Mouse (Mus musculus) cerebellum, adult 8-10 months (tissue): ENCODE measurements around the gene Rnf157.
A peak's percentile ranks its signal among the peaks of the same experiment; 100 is the strongest.

Source experiments
- DNase-seq: peaks from one replicate; pipeline ENCODE4 v3.0.0; 2022

Gene Rnf157

GRCm38 (mm10) chr11:116376945-116377661 lies 35.7 kb downstream of the Rnf157 start:
- no peak for DNase-seq

DNA sequence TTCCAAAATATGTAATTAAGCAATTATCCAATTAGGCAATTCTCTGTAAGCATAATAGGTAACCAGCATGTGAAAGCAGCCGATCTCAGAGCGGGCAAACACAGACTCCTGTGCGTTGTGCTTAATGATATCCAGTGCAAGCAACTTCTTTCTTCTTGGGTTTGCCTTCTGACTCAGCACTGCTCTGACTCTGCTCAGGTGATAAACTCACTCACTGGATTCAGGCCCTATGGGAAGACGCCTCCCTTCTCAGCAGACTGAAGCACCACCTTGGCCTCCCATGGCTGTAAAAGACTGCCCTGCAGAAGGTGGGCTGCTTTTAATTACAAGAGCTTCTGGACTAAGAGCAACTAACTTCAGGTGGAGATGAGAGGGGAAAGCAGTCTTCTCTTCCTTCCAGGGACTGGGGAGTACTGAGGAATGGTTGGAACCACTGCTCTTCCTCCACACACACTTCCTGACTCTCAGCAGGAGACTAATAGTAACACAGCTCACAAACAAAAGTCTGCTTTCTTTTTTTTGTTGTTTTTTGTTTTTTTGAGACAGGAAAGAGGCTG lies 40.9 kb downstream of the Rnf157 start:
- DNase-seq: no peak

GRCm38 (mm10) chr11:116369633-116370032 lies 43.2 kb downstream of the Rnf157 start:
- no peak for DNase-seq

DNA sequence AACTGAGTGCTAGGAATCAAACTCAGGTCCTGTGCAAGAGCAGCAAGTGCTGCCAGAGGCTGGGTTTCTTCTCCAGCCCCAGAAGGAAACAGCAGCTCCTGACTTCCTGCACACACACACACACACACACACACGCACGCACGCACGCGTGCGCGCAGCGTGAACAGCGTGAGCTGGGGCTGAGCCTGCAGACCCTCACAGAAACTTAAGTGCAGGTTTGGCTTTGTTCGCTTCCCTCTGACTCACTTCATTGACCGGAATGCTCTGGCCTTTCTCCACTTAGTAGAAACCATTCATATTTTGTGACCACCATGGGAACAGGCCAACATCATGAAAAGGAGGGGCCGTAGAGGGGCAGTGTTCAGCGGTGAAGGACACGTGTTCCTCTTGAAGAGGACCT lies 43.8 kb downstream of the Rnf157 start:
- no peak for DNase-seq

- DNase-seq: peak; percentile 82
Observed at GRCm38 (mm10) chr11:116368116-116368515, 44.7 kb downstream of the Rnf157 start.

DNA sequence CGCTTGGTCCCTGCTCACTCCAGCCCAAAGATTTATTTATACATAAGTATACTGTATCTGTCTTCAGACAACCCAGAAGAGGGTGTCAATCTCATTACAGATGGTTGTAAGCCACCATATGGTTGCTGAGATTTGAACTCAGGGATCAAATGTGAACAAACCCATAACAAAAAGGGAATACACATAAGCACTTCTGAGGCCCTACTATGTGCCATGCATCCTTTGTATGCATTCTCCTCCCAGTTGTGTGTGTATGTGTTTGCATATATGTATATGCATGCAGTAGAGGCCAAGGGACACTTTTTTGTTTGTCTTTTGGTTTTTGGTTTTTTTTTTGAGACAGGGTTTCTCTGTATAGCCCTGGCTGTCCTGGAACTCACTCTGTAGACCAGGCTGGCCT lies 46.2 kb downstream of the Rnf157 start:
- DNase-seq: no peak

DNA sequence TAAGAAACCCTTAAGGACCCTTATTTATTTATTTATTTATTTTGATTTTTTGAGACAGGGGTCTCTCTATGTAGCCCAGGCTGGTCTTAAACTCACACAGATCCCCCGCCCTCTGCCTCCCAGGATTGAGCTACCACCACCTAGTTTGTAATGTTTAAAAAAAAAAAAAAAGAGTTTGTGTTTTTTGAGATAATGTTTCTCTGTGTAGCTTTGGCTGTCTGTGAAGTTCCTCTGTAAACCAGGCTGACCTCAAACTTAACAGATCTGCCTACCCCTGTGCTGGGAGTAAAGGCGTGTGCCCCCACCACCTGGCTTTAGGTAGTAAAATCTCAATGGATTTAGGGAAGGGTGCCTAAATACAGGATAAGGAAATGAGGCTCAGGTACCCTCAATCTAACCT lies 46.7 kb downstream of the Rnf157 start:
- no peak for DNase-seq

- no peak for DNase-seq
Observed at GRCm38 (mm10) chr11:116365432-116365831, 47.4 kb downstream of the Rnf157 start.

DNA sequence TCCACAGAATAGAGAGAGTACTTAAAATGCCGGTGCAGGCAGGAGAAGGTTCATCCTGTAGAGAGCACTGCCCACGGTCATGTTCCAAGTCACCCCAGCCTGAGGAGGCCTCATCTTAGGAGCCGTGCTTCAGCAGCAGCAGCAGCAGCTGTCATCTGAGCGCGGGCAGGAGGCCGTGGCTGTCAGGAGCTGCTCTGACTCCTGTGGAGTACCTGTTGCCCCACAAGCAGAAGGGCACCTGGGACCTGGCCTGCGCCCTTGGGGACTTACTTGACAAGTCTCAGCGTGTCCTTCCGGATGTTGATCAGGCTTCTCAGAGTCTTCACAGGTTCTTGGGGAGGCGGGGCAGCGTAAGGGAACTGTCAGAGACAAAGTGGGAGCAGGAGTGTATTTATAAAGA lies 50.8 kb downstream of the Rnf157 start:
- DNase-seq: no peak

DNA sequence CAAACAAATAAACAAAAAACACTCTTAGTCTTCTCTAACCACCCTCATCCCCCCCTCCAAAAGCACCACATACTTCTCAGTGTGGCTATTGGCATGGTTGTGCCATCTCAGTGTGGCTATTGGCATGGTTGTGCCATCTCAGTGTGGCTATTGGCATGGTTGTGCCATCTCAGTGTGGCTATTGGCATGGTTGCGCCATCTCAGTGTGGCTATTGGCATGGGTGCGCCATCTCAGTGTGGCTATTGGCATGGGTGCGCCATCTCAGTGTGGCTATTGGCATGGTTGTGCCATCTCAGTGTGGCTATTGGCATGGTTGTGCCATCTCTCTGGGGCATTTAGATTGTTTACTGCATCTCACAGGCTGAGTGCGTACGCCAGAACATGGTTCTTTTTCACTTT lies 51.9 kb downstream of the Rnf157 start:
- peak; percentile 21 for DNase-seq

DNA sequence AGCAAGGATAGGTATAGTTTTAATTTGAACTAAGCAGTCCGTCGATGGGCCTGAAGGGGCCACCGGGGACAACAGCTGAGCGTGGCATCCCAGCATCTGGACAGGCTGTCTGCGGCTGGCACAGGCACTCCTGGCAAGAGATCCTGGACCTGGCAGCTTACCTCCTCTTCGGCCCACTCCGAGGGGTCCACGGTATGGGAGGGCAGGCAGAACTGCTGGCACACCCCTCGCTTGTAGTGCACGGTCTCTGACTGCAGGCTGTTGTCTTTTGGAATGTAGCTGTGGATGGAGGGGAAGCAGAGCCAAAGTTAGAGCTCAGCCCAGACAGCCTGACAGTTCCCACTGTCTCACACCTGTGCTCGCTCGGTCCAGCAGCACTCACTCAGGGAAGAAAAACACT lies 53.2 kb downstream of the Rnf157 start:
- no peak for DNase-seq

GRCm38 (mm10) chr11:116358926-116359637 lies 53.8 kb downstream of the Rnf157 start:
- no peak for DNase-seq

- DNase-seq: no peak
Observed at GRCm38 (mm10) chr11:116354521-116354920, 58.3 kb downstream of the Rnf157 start.

GRCm38 (mm10) chr11:116353535-116353934 lies 59.3 kb downstream of the Rnf157 start:
- no peak for DNase-seq

DNA sequence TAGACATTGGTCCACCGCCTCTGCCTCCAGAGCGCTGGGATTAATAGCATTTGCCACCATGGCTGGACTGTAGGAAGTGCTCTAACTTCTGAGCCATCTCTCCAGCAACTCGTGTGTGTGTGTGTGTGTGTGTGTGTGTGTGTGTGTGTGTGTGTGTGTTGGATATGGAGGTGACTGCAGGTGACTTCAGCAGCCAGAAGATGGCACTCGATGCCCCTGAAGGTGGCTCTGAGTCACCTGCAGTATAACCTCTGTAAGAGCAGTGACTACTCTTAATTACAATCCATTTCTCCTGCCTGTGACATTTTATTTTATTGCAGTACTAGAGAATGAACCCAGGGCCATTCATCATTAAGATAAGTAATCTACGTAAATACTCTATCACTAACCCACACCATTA lies 61.5 kb downstream of the Rnf157 start:
- no peak for DNase-seq

- no peak for DNase-seq
Observed at GRCm38 (mm10) chr11:116347955-116348354, 64.9 kb downstream of the Rnf157 start.

DNA sequence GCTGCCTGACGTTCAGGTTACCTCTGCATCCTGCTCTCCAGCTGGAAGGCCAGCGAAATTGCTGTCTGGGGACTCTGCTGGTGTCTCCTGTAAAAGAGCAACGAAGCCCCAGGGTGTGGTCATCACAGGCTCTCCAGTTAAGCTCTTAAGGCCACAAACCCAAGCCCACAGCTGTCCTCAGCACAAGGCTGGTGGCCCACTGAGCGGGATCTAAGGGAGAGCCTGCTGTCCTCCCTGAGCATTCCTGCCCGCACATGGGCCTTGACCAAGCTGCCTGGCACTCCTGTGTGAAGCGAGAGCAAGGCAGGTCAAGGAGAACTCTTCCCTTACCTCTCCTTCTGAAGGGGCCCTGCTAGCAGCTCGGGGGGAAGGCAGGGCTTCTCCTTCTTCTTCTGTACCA lies 65.8 kb downstream of the Rnf157 start:
- DNase-seq: no peak

DNA sequence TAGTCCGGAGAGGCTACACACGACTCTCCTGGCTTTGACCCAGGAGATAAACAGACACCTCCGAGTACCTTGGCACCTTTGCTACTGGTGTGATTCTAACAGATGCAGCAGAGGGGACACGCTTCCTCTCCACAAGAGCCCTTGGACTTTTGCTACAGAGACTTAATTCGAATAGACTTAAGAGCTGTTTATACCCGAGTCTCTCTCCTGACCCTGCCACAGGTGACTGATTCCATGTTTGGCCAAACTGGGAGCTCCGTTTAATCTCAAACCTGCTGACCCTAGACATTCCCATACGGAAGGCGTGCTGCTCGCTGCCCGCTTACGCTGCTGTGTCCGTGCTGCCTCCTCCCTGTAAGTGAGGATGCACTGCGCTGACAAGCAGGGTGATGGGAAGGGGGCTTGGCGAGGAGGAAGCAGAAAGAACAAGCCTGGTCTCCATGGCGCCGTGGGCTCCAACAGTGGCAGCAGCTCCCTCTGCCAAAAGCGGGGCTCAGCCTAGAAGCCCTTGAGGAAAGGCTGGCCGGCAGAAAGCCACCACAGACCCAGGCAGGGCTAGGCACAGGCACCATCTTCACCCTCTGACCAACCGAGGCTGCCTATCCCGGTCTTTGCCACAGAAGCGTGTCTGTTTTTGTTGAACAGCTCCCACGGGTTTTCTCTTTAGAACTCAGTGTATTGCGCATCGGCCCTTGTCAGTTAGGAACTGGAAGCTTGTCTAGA lies 70.6 kb downstream of the Rnf157 start:
- DNase-seq: no peak

GRCm38 (mm10) chr11:116337531-116337930 lies 75.3 kb downstream of the Rnf157 start:
- no peak for DNase-seq

- no peak for DNase-seq
Observed at GRCm38 (mm10) chr11:116337000-116337399, 75.8 kb downstream of the Rnf157 start.

DNA sequence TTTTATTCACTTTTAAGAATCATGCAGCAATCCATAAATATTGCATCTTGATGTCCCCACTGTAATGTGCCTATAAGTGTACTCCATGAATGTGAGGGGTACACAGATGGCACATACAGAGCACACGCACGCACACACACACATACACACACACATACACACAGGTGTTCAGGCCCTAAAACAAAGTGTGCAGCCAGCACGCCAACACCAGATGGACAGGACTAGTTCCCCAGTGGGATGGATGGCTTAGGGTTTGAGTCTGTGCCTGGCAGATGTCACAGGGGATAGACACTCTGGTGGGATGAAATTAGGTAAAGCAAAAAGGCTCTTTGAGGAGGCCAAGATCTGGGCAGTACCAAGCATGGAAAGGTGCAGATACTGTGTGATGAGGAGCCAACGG lies 76.4 kb downstream of the Rnf157 start:
- no peak for DNase-seq

DNA sequence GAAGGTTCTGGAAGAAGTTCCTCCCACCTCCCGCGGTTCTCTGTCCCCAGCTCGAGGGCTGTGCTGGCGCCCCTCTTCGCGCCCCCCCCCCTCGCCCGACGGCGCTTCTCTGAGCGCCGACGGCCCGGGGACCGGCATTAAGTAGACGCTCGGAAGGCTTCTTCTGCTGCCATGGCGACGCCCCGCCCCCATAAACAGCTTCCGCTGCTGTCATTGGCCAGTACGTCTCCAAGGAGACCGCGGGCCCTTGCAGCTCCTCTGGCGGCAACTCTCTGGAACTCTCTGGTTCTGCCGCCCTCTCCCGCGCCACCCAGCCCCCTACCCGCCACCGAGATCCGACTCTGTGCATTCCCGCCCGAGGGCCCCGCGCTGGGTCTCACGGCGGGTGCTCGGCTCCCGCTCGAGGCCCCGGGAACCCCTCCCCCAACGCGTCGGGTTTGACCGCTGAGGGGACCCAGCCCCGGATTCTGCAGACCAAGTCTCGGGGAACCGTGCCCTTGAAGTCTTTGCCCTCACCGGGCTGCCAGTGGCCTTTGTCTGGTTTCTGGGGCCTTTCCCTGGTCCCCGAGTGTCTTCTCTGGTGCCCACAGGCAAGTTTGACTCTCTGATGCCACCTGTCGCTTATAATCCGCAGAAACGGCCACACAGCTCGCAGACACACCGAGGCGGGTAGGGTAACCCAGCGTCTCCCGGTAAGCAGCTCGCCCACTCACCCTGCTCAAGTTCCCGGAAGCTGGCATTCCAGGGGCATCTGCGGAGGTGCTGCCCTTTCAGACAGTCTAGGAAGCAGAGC lies 77.4 kb downstream of the Rnf157 start, which contains the start of gene Foxj1:
Gene Foxj1 (minus strand): TSS at position 156 of the 793 bp plus-strand sequence.
- DNase-seq: peak; percentile 80

DNA sequence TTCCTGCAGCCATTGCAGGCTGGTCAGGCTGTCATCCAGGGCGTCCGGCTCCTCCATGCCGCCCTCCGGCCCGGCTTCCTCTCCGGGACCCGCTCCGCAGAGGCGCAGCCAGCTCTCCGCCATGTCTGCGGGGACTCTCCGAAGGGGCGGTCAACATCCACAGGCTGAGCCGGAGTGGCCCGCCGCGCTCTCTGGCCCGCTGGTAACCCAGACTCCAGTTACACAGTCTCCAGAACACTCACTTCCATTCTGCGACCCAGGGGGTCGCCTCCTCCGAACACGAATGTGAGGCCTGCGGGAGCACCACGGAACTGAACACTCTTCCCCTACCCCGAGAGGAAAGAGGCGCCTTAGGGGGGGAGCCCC lies 78.4 kb downstream of the Rnf157 start:
- no peak for DNase-seq
